In genomic region chr5:37028486-37029311, GRCm38 (mm10) we compare ENCODE assay signal across 8 mouse cellular contexts. TPM values are rescaled to one million over a fixed set of nuclear protein-coding genes. Genes with fewer than 3 reads are reported as not detected.
A peak's percentile ranks its signal among the peaks of the same experiment; 100 is the strongest.
DNase-seq lines count a peak whose midpoint lies in the region; ATAC-seq and TF ChIP-seq lines count a peak whose summit lies in the region.

No protein-coding gene starts in this region.

- H3K9ac ChIP-seq in neural tube, embryonic 11.5 days (ENCODE audit: low read length): peak overlapping the region; percentile 36

- no peak overlapping the region for H3K27ac ChIP-seq in gastrocnemius, adult 2 months
- no peak overlapping the region for H3K27ac ChIP-seq in neural tube, embryonic 11.5 days (ENCODE audit: low read depth, low read length)

- no peaks in the 10 kb centered on the region for H3K9me3 ChIP-seq in neural tube, embryonic 11.5 days (ENCODE audit: control insufficient read depth, low read length)

- intact Hi-C loops in gastrocnemius, adult 2 months (cut with DNase I): no loop called here
- intact Hi-C loops in left cerebral cortex, postnatal 36 days (cut with DNase I): loop anchor here (2.0 kb wide), 2 partner anchors 54 to 80 kb away; no protein-coding TSS in a partner anchor

- no peaks in the 10 kb centered on the region for H3K36me3 ChIP-seq in neural tube, embryonic 11.5 days (ENCODE audit: control insufficient read depth, insufficient read depth, low read length)

- H3K27me3 ChIP-seq in neural tube, embryonic 11.5 days (ENCODE audit: control insufficient read depth, insufficient read depth, low read length): peaks cover 29% of the 10 kb centered on the region

- peak; percentile 69 for ATAC-seq in granulocyte monocyte progenitor cell, adult 5-6 weeks (replicated peaks; ENCODE audit: poor library complexity, severe bottlenecking)
- ATAC-seq in neural tube, embryonic 11.5 days (ENCODE audit: insufficient read depth, low FRiP score, low TSS enrichment): peak; percentile 78

- H3K4me3 ChIP-seq in gastrocnemius, adult 2 months: peak overlapping the region; percentile 73
- peak overlapping the region; percentile 67 for H3K4me3 ChIP-seq in neural tube, embryonic 11.5 days (ENCODE audit: low read depth, low read length)

- H3K4me2 ChIP-seq in neural tube, embryonic 11.5 days (ENCODE audit: low read depth): peak overlapping the region; percentile 98

- H3K4me1 ChIP-seq in neural tube, embryonic 11.5 days (ENCODE audit: control insufficient read depth, insufficient read depth, low read length): peaks cover 5% of the 10 kb centered on the region; the same call in 1 of the 2 replicates

- no peak for TF ChIP-seq CTCF in gastrocnemius, adult 2 months (IDR thresholded peaks at IDR 0.05)

- under 1% methylated on average over 72 of the region's 72 CpGs for WGBS in neural tube, embryonic 11.5 days

- no peak for DNase-seq in gastrocnemius, adult 2 months
- DNase-seq in gastrocnemius, postnatal 4 days (ENCODE audit: low spot score in 2 of 2): no peak
- DNase-seq in CD4-positive, CD25-positive, alpha-beta regulatory T cell, adult 2 months (ENCODE audit: low read depth, low spot score): peak; percentile 71
- DNase-seq in cerebellum, adult 11-12 months: peak; percentile 43
- DNase-seq in left cerebral cortex, postnatal 36 days (ENCODE audit: low spot score in 2 of 2): peak; percentile 66 to 75
- DNase-seq in neural tube, embryonic 11.5 days (ENCODE audit: low spot score): peak; percentile 48
- DNase-seq in spleen, postnatal 36 days (ENCODE audit: low spot score in 2 of 2): no peak

RNA-seq across cellular contexts. Expression of gene Wfs1, which starts 39.7 kb away (rescaled TPM):
- total RNA-seq in gastrocnemius, adult 2 months (2021): 10 to 100 TPM; 49.9 to 86.0 TPM
- total RNA-seq in gastrocnemius, postnatal 4 days (2021): 10 to 100 TPM; 22.2 TPM
- total RNA-seq in granulocyte monocyte progenitor cell, adult 5-6 weeks (2014; fragmentation: Nextera tagmentation): 6.1 and 6.6 TPM in 2 replicates
- 2.7 and 4.6 TPM in 2 replicates for total RNA-seq in granulocyte monocyte progenitor cell, adult 5-6 weeks (2017)
- 100 to 1,000 TPM; 123 to 148 TPM for total RNA-seq in left cerebral cortex, postnatal 36 days (2021)
- 8.7 and 8.9 TPM in 2 replicates for polyA plus RNA-seq in neural tube, embryonic 11.5 days (2014; fragmentation: Nextera tagmentation; extraction: Ambion mirVana)

RNA-seq across cellular contexts. Expression of gene Gm1043, which starts 56.5 kb away (rescaled TPM):
- not detected for total RNA-seq in gastrocnemius, adult 2 months (2021)
- not detected for total RNA-seq in gastrocnemius, postnatal 4 days (2021)
- not detected in 2 replicates for total RNA-seq in granulocyte monocyte progenitor cell, adult 5-6 weeks (2014; fragmentation: Nextera tagmentation)
- not detected in 2 replicates for total RNA-seq in granulocyte monocyte progenitor cell, adult 5-6 weeks (2017)
- total RNA-seq in left cerebral cortex, postnatal 36 days (2021): 10 to 100 TPM; 25.8 to 54.0 TPM
- 0.12 TPM in 2 replicates for polyA plus RNA-seq in neural tube, embryonic 11.5 days (2014; fragmentation: Nextera tagmentation; extraction: Ambion mirVana)

Comparison
In these comparisons a context has a peak if more than half of its experiments do, and no peak if none do; other contexts are left out.
1. DNase-seq: peak in CD4-positive, CD25-positive, alpha-beta regulatory T cell, adult 2 months (single experiment), cerebellum, adult 11-12 months (single experiment), left cerebral cortex, postnatal 36 days (2 of 2) and neural tube, embryonic 11.5 days (single experiment); none in gastrocnemius, adult 2 months (single experiment), gastrocnemius, postnatal 4 days (0 of 2) and spleen, postnatal 36 days (0 of 2).
2. RNA of gene Gm1043, which starts 56.5 kb away (total RNA-seq): 25.8 to 54.0 TPM in left cerebral cortex, postnatal 36 days; not detected in gastrocnemius, adult 2 months, not detected in gastrocnemius, postnatal 4 days and not detected in granulocyte monocyte progenitor cell, adult 5-6 weeks; every median in the first group is over 10 times any median in the second.